Mouse (Mus musculus) heart, embryonic 13.5 days (tissue): ENCODE data around the gene 4930524B15Rik. TPM values are rescaled to one million over a fixed set of nuclear protein-coding genes. Genes with fewer than 3 reads are reported as not detected.
"Not testable (repeated sequence)": the region's sequence is repeated elsewhere in the genome, so short reads cannot be mapped to it uniquely, and the experiment has no call there.

ENCODE experiments used
- ATAC-seq: fragments of 200-750 bp; cut with Nextera tagmentation; 2 replicates; pipeline ENCODE4 v1.8.0; 2017; ENCODE audit warnings: moderate TSS enrichment; ENCODE audit not compliant: insufficient number of reproducible peaks, low FRiP score, low TSS enrichment; ENCODE audit errors: extremely low read depth
- H3K27ac ChIP-seq: fragments of 300-500 bp; sonication (generic); replicated peaks from 2 replicates; pipeline ENCODE4 v1.5.1; 2015; ENCODE audit warnings: moderate library complexity, mild to moderate bottlenecking, inconsistent platforms
- H3K27me3 ChIP-seq: fragments of 300-500 bp; sonication (generic); replicated peaks from 2 replicates; pipeline ENCODE4 v1.6.1; 2015; ENCODE audit warnings: mild to moderate bottlenecking, inconsistent platforms
- H3K36me3 ChIP-seq: fragments of 300-500 bp; sonication (generic); 2 replicates; pipeline ENCODE4 v1.6.1; 2015; ENCODE audit warnings: mild to moderate bottlenecking, inconsistent platforms
- H3K4me1 ChIP-seq: fragments of 300-500 bp; sonication (generic); 2 replicates; pipeline ENCODE4 v1.6.1; 2015; ENCODE audit warnings: inconsistent platforms
- H3K4me2 ChIP-seq: fragments of 300-500 bp; sonication (generic); 2 replicates; pipeline ENCODE4 v1.6.1; 2015; ENCODE audit warnings: inconsistent platforms, mild to moderate bottlenecking, moderate library complexity
- H3K4me3 ChIP-seq: fragments of 300-500 bp; sonication (generic); 2 replicates; pipeline ENCODE4 v1.5.1; 2015; ENCODE audit warnings: moderate library complexity, mild to moderate bottlenecking, inconsistent platforms
- H3K9ac ChIP-seq: fragments of 300-500 bp; sonication (generic); 2 replicates; pipeline ENCODE4 v1.6.1; 2015; ENCODE audit warnings: inconsistent platforms, mild to moderate bottlenecking, moderate library complexity
- H3K9me3 ChIP-seq: fragments of 300-500 bp; sonication (generic); 2 replicates; pipeline ENCODE4 v1.6.1; 2016; ENCODE audit warnings: inconsistent platforms
- WGBS: fragments of 180-500 bp; shearing (Covaris S2); methylation state at CpG from one replicate; pipeline ENCODE4 v1.1.7; 2015; ENCODE audit warnings: mixed read lengths; 5-methylcytosine and 5-hydroxymethylcytosine counted together
- polyA plus RNA-seq: library from polyadenylated mRNA; unstranded; fragments of >200 nt; fragmentation: Nextera tagmentation; extraction: Ambion mirVana; gene quantifications from 2 replicates; pipeline ENCODE4 v1.2.1, GENCODE M21; 2015

The 4930524B15Rik gene
- polyA plus RNA-seq, 1 experiment from 2014 or later, result 0.39 TPM

GRCm38 (mm10) chr11:31992535-31992934 lies 27.1 kb downstream of the 4930524B15Rik start:
- Histone ChIP-seq H3K4me2 (no peak overlapping the region), H3K27me3 (no peaks in the 10 kb centered on the region), H3K4me1 (no peaks in the 10 kb centered on the region), H3K36me3 (no peaks in the 10 kb centered on the region), H3K9ac (no peak overlapping the region), H3K9me3 (no peaks in the 10 kb centered on the region), H3K4me3 (no peak overlapping the region), H3K27ac (no peak overlapping the region)
- ATAC-seq, result no peak
- 75% methylated on average over 3 of the region's 3 CpGs for WGBS

DNA sequence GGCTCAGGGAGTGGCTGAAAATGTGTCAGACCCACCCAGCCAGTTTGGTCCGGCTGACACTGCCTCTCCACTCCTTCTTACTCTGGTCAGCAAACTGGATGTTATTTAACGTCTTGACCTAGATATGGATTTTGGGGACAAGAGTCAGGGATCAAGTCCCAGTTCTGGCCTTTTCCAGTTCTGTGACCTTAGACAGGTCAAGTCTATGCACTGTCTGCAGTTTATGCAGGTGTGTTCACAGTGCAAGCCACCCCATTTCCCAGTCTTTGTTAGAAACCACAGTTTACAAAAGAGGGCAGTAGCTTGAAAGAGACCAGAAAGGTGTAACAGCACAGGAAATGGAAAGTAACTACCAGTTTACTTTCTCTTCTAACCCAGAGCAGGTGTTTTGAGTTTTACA lies 34.3 kb downstream of the 4930524B15Rik start:
- no peak for ATAC-seq
- peaks cover 23% of the 10 kb centered on the region for H3K4me1 ChIP-seq
- 37% methylated on average over 2 of the region's 2 CpGs for WGBS
- no peak overlapping the region for H3K4me3 ChIP-seq
- H3K9ac ChIP-seq, result no peak overlapping the region
- H3K27ac ChIP-seq, result no peak overlapping the region
- no peaks in the 10 kb centered on the region for H3K36me3 ChIP-seq
- H3K4me2 ChIP-seq, result peak overlapping the region; percentile 68; the same call in 1 of the 2 replicates
- H3K27me3 ChIP-seq, result peaks cover 38% of the 10 kb centered on the region
- H3K9me3 ChIP-seq, result no peaks in the 10 kb centered on the region

GRCm38 (mm10) chr11:32000281-32000680 lies 34.9 kb downstream of the 4930524B15Rik start, which contains the start of gene Nsg2:
Gene Nsg2, plus strand, starts transcription at chr11:32000463.
- WGBS, result under 1% methylated on average over 16 of the region's 16 CpGs
- Histone ChIP-seq H3K4me2 (peak within 1 kb of the TSS; percentile 68), H3K27ac (no peak within 1 kb of the TSS), H3K27me3 (peaks cover 38% of the 10 kb centered on the region), H3K36me3 (no peaks in the 10 kb centered on the region), H3K4me3 (peak within 1 kb of the TSS; percentile 40), H3K9ac (peak within 1 kb of the TSS; percentile 61), H3K4me1 (peaks cover 23% of the 10 kb centered on the region), H3K9me3 (no peaks in the 10 kb centered on the region)
- ATAC-seq, result no peak; the same call in 1 of the 2 replicates

- ATAC-seq, result no peak
- H3K9ac ChIP-seq, result no peak overlapping the region
- H3K27ac ChIP-seq, result no peak overlapping the region
- H3K9me3 ChIP-seq, result no peaks in the 10 kb centered on the region
- H3K4me1 ChIP-seq, result peaks cover 23% of the 10 kb centered on the region
- no peak overlapping the region for H3K4me3 ChIP-seq
- WGBS, result 7% methylated on average over 11 of the region's 11 CpGs
- H3K4me2 ChIP-seq, result no peak overlapping the region; the same call in 1 of the 2 replicates
- no peaks in the 10 kb centered on the region for H3K36me3 ChIP-seq
- H3K27me3 ChIP-seq, result peaks cover 38% of the 10 kb centered on the region
These were observed 36.0 kb downstream of the 4930524B15Rik start for GRCm38 (mm10) chr11:32001181-32001910.

DNA sequence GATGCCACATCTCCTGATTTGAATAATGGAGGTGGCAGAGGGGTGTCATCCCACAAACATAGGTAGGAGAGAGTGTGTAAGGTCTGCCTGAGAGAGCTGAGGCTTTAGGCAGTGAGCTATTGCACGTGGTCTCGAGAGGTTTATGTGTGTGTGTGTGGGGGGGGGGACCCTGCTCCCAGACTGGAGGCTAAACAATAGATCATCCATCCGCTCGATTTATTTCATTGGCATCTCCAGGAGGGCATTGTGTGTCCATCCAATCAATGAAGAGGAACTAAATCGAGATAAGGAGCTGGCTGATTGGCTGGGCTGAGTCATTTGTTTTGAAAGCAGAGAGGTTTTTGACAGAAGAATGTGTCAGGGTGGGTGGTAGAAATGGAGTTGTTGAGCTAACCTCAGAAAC lies 37.3 kb downstream of the 4930524B15Rik start:
- no peak overlapping the region for H3K9ac ChIP-seq
- peaks cover 23% of the 10 kb centered on the region for H3K4me1 ChIP-seq
- H3K4me3 ChIP-seq, result no peak overlapping the region
- 8% methylated on average over 5 of the region's 5 CpGs for WGBS
- H3K36me3 ChIP-seq, result no peaks in the 10 kb centered on the region
- ATAC-seq, result no peak
- H3K4me2 ChIP-seq, result no peak overlapping the region
- H3K27me3 ChIP-seq, result peaks cover 38% of the 10 kb centered on the region
- no peak overlapping the region for H3K27ac ChIP-seq
- H3K9me3 ChIP-seq, result peaks cover 9% of the 10 kb centered on the region; the same call in 1 of the 2 replicates

GRCm38 (mm10) chr11:32008049-32008448 lies 42.7 kb downstream of the 4930524B15Rik start:
- H3K9ac ChIP-seq, H3K36me3 ChIP-seq, ATAC-seq, H3K4me3 ChIP-seq, H3K9me3 ChIP-seq, H3K27me3 ChIP-seq, H3K27ac ChIP-seq, H3K4me2 ChIP-seq: not testable (repeated sequence)
- 67% methylated on average over 3 of the region's 3 CpGs for WGBS
- peaks cover 15% of the 10 kb centered on the region for H3K4me1 ChIP-seq

GRCm38 (mm10) chr11:32008852-32009251 lies 43.5 kb downstream of the 4930524B15Rik start:
- ATAC-seq, result no peak

DNA sequence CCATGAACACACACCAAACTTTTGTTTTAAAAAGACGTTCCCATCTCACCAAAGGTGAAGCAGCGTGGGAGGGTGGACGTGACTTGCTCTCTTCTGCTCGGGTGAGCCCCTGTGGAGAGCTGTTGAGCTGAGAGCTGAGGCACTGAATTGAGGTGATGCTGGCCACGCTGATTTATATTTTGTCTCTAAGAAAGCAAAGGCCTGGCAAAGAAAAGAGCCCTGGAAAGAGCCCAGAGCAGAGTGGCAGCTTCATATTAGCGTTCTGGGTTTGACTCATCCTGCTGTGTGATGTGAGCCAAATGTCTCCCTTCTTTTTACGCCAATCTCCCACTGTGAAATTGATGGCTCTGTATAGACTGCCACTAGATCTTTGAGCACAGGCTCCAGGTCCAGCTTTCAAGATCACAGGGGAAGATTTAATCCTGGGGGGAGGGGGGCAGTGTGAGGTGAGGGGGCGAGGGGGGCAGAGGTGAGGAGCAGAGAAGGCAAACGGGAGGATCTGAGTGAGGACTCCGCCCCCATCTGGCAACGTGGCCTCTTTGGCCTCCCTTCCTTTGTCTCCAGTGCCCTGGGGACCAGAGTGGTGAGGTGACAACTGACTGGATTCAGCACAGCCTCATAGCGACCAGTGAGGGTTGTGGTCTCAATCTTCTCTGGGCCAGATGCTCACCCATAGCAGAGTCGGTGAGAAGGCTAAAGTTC lies 44.7 kb downstream of the 4930524B15Rik start:
- ATAC-seq, result no peak
- Histone ChIP-seq H3K4me1 (peaks cover 15% of the 10 kb centered on the region), H3K9me3 (peaks cover 9% of the 10 kb centered on the region; the same call in 1 of the 2 replicates), H3K4me2 (no peak overlapping the region), H3K27me3 (no peaks in the 10 kb centered on the region), H3K36me3 (no peaks in the 10 kb centered on the region), H3K4me3 (no peak overlapping the region), H3K27ac (no peak overlapping the region), H3K9ac (no peak overlapping the region)
- 27% methylated on average over 13 of the region's 13 CpGs for WGBS

More at GRCm38 (mm10) chr11:32008852-32009251, 43.5 kb downstream of the 4930524B15Rik start:
- WGBS, result 68% methylated on average over 3 of the region's 3 CpGs
- H3K4me1 ChIP-seq, result peaks cover 15% of the 10 kb centered on the region
- no peaks in the 10 kb centered on the region for H3K36me3 ChIP-seq
- H3K4me2 ChIP-seq, result no peak overlapping the region
- no peak overlapping the region for H3K27ac ChIP-seq
- no peak overlapping the region for H3K4me3 ChIP-seq
- H3K9ac ChIP-seq, result no peak overlapping the region
- peaks cover 9% of the 10 kb centered on the region; the same call in 1 of the 2 replicates for H3K9me3 ChIP-seq
- H3K27me3 ChIP-seq, result peaks cover 1% of the 10 kb centered on the region; the same call in 1 of the 2 replicates

GRCm38 (mm10) chr11:32010663-32010970 lies 45.2 kb downstream of the 4930524B15Rik start:
- H3K4me2 ChIP-seq, result no peak overlapping the region
- H3K9me3 ChIP-seq, result peaks cover 9% of the 10 kb centered on the region; the same call in 1 of the 2 replicates
- no peak for ATAC-seq
- WGBS, result 51% methylated on average over 5 of the region's 5 CpGs
- H3K27ac ChIP-seq, result no peak overlapping the region
- H3K4me3 ChIP-seq, result no peak overlapping the region
- peaks cover 15% of the 10 kb centered on the region for H3K4me1 ChIP-seq
- H3K36me3 ChIP-seq, result no peaks in the 10 kb centered on the region
- no peak overlapping the region for H3K9ac ChIP-seq
- no peaks in the 10 kb centered on the region; the same call in 1 of the 2 replicates for H3K27me3 ChIP-seq

GRCm38 (mm10) chr11:32011867-32012603 lies 46.6 kb downstream of the 4930524B15Rik start:
- Histone ChIP-seq H3K9me3 (peaks cover 4% of the 10 kb centered on the region; the same call in 1 of the 2 replicates), H3K4me3 (no peak overlapping the region), H3K9ac (no peak overlapping the region), H3K36me3 (no peaks in the 10 kb centered on the region), H3K4me2 (no peak overlapping the region), H3K27ac (no peak overlapping the region), H3K4me1 (peaks cover 15% of the 10 kb centered on the region), H3K27me3 (no peaks in the 10 kb centered on the region; the same call in 1 of the 2 replicates)
- ATAC-seq, result no peak
- 53% methylated on average over 9 of the region's 9 CpGs for WGBS

DNA sequence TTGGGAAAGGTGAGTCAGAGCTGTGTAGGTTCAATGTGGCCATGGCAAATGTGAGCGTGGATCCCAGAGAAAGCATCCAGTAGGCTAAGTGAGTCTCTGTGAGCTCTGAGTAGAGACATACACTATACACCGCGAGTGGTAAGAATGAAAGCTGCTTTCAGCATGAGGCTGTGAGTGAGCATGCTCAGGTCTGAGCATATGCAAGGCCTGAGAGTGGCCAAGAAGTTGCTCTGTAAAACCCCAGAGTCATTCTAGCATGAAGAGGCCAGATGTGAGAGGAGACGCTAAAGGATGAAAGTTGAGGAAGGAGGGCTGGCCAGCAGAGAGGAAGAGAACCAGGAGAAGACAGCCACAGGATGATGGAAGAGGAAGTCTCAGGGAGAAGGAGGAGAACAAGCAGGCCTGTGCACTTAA lies 47.6 kb downstream of the 4930524B15Rik start:
- no peaks in the 10 kb centered on the region for H3K9me3 ChIP-seq
- no peaks in the 10 kb centered on the region; the same call in 1 of the 2 replicates for H3K27me3 ChIP-seq
- no peak overlapping the region for H3K4me2 ChIP-seq
- WGBS, result 85% methylated on average over 4 of the region's 4 CpGs
- H3K9ac ChIP-seq, result no peak overlapping the region
- peaks cover 15% of the 10 kb centered on the region for H3K4me1 ChIP-seq
- H3K27ac ChIP-seq, result no peak overlapping the region
- no peak overlapping the region for H3K4me3 ChIP-seq
- no peak for ATAC-seq
- H3K36me3 ChIP-seq, result no peaks in the 10 kb centered on the region
